Mouse (Mus musculus): ENCODE results near the gene Timm22. TPM values are rescaled to one million over a fixed set of nuclear protein-coding genes. Genes with fewer than 3 reads are reported as not detected.

Timm22 gene
- polyA plus RNA-seq, 1 experiment = 29.0 TPM

- no peaks in the 10 kb centered on the region for H3K4me1 ChIP-seq
- no peaks in the 10 kb centered on the region for H3K9me3 ChIP-seq
- H3K27me3 ChIP-seq (replicated peaks) = no peaks in the 10 kb centered on the region
- H3K36me3 ChIP-seq (replicated peaks; ENCODE audit: low read length) = no peaks in the 10 kb centered on the region
- H3K4me3 ChIP-seq (replicated peaks) = no peak overlapping the region
- TF ChIP-seq FLI1 (IDR thresholded peaks at IDR 0.05; ENCODE audit: low read length) (no peak), GATA1 (IDR thresholded peaks at IDR 0.05; ENCODE audit: borderline replicate concordance, low read length) (no peak)
Observed at GRCm38 (mm10) chr11:76385746-76386145, 21.0 kb upstream of the Timm22 start.

GRCm38 (mm10) chr11:76387097-76387496 is 19.7 kb upstream of the Timm22 start:
- no peaks in the 10 kb centered on the region for H3K27me3 ChIP-seq (replicated peaks)
- 0 out of 2 replicates have a peak, but pooled peaks cover 3% of the 10 kb centered on the region for H3K9me3 ChIP-seq
- no peak overlapping the region for H3K4me3 ChIP-seq (replicated peaks)
- H3K4me1 ChIP-seq = no peaks in the 10 kb centered on the region
- TF ChIP-seq GATA1 (IDR thresholded peaks at IDR 0.05; ENCODE audit: borderline replicate concordance, low read length) (no peak), FLI1 (IDR thresholded peaks at IDR 0.05; ENCODE audit: low read length) (no peak)
- peaks cover 4% of the 10 kb centered on the region for H3K36me3 ChIP-seq (replicated peaks; ENCODE audit: low read length)

DNA sequence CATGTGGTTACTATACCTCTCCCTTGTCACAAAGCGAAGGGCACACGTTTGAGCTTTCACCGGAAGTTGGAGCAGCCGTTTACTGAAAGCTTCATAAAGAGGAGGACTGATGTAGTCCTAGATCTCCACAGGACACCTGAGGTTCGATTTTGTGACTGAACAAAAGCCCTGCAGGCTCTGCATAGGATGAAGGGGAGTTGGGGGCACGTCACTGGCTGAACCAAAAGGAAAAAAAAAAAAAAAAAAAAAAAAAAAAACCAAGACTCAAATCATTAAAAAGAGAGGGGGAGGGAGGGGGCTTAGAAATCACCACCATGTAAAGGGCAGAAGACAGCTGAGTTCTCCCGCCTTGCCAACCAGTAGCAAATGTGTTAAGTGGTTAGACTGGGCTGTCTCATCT is 18.0 kb upstream of the Timm22 start:
- Histone ChIP-seq H3K27me3 (replicated peaks) (peaks cover 4% of the 10 kb centered on the region), H3K4me3 (replicated peaks) (no peak overlapping the region), H3K4me1 (peaks cover 5% of the 10 kb centered on the region), H3K9me3 (0 out of 2 replicates have a peak, but pooled peaks cover 3% of the 10 kb centered on the region), H3K36me3 (replicated peaks; ENCODE audit: low read length) (peaks cover 4% of the 10 kb centered on the region)
- TF ChIP-seq GATA1 (IDR thresholded peaks at IDR 0.05; ENCODE audit: borderline replicate concordance, low read length) (no peak), FLI1 (IDR thresholded peaks at IDR 0.05; ENCODE audit: low read length) (no peak)

DNA sequence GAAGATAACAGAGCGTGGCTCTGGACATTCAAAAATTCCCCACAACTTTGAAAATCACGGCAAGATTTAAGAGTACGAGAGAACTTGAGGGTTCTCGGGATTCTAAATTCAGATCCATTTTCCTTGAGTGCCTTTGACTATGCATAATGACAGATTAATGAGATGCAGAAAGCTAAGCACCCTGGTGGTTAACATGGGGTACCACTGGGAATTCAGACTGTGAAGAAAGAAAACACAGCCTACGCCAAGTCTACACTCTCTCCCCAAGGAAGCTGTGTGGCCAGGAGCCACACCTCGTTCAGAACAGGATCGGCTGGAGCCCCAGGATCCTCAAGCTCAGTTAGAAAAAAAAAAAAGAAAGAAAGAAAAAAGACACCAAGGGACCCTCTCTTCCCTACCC is 14.2 kb upstream of the Timm22 start:
- no peak overlapping the region for H3K4me3 ChIP-seq (replicated peaks)
- 0 out of 2 replicates have a peak, but pooled peaks cover 3% of the 10 kb centered on the region for H3K9me3 ChIP-seq
- TF ChIP-seq GATA1 (IDR thresholded peaks at IDR 0.05; ENCODE audit: borderline replicate concordance, low read length) (no peak), FLI1 (IDR thresholded peaks at IDR 0.05; ENCODE audit: low read length) (no peak)
- peaks cover 4% of the 10 kb centered on the region for H3K36me3 ChIP-seq (replicated peaks; ENCODE audit: low read length)
- peaks cover 4% of the 10 kb centered on the region for H3K27me3 ChIP-seq (replicated peaks)
- H3K4me1 ChIP-seq = peaks cover 16% of the 10 kb centered on the region

DNA sequence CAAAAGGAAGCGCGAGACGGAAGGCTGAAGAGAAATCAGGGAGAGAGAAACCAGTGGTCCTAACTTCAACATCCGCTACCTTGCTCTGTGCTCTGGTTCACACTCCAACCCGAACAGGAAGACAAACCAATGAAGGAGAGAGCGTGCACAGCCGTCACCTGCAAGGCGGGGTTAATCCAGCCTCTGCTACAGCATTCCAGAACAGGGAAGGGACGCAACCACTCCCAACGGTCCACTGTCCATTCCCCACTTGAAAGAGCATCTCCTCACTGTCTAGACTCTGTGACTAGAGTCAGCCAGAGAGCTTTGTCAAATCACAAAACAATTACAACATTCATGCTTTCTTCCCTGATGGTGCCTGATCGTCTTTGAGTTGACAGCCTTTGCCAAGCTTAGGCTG is 13.8 kb upstream of the Timm22 start:
- H3K27me3 ChIP-seq (replicated peaks) = peaks cover 4% of the 10 kb centered on the region
- peaks cover 4% of the 10 kb centered on the region for H3K36me3 ChIP-seq (replicated peaks; ENCODE audit: low read length)
- peaks cover 21% of the 10 kb centered on the region for H3K4me1 ChIP-seq
- H3K4me3 ChIP-seq (replicated peaks) = no peak overlapping the region
- 0 out of 2 replicates have a peak, but pooled peaks cover 3% of the 10 kb centered on the region for H3K9me3 ChIP-seq
- TF ChIP-seq GATA1 (IDR thresholded peaks at IDR 0.05; ENCODE audit: borderline replicate concordance, low read length) (no peak), FLI1 (IDR thresholded peaks at IDR 0.05; ENCODE audit: low read length) (no peak)

- peaks cover 10% of the 10 kb centered on the region for H3K27me3 ChIP-seq (replicated peaks)
- peaks cover 43% of the 10 kb centered on the region for H3K4me1 ChIP-seq
- H3K9me3 ChIP-seq = no peaks in the 10 kb centered on the region
- TF ChIP-seq FLI1 (IDR thresholded peaks at IDR 0.05; ENCODE audit: low read length) = no peak
- no peak for TF ChIP-seq GATA1 (IDR thresholded peaks at IDR 0.05; ENCODE audit: borderline replicate concordance, low read length)
- no peaks in the 10 kb centered on the region for H3K36me3 ChIP-seq (replicated peaks; ENCODE audit: low read length)
- peak overlapping the region; percentile 98 for H3K4me3 ChIP-seq (replicated peaks)
Observed at GRCm38 (mm10) chr11:76397650-76398311, 9.0 kb upstream of the Timm22 start.

DNA sequence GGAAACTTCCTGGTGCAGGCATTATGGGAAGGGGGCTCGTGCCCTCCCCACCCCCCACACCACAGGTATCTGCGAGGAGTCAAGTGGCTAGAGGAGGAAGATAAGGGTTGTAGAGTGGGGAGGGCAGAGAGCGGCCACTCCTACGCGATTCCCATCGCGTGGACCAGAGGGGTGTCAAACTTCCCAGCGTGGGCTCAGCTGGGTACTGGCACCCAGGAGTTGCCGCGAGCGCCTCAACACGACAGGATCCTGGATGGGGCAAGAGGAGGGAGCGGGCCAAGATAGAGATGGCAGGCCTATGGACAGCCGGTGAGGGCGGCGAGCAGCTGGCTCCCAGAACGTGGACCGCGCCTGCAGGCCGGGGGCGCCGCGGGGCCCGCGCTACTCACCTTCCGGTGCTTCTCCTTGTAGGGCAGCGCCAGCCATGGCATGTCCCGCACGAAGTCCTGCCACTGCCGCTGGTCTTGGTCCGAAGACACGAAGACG is 8.4 kb upstream of the Timm22 start:
- no peaks in the 10 kb centered on the region for H3K9me3 ChIP-seq
- TF ChIP-seq GATA1 (IDR thresholded peaks at IDR 0.05; ENCODE audit: borderline replicate concordance, low read length) = no peak
- no peak for TF ChIP-seq FLI1 (IDR thresholded peaks at IDR 0.05; ENCODE audit: low read length)
- H3K27me3 ChIP-seq (replicated peaks) = peaks cover 8% of the 10 kb centered on the region
- peaks cover 38% of the 10 kb centered on the region for H3K4me1 ChIP-seq
- no peaks in the 10 kb centered on the region for H3K36me3 ChIP-seq (replicated peaks; ENCODE audit: low read length)
- peak overlapping the region; percentile 98 for H3K4me3 ChIP-seq (replicated peaks)

GRCm38 (mm10) chr11:76398798-76399586 is 7.8 kb upstream of the Timm22 start, which contains the start of gene Nxn:
Gene Nxn, minus strand, starts transcription at chr11:76399140.
- Histone ChIP-seq H3K36me3 (replicated peaks; ENCODE audit: low read length) (no peaks in the 10 kb centered on the region), H3K4me3 (replicated peaks) (peak within 1 kb of the TSS; percentile 98), H3K9me3 (no peaks in the 10 kb centered on the region), H3K27me3 (replicated peaks) (peaks cover 8% of the 10 kb centered on the region), H3K4me1 (peaks cover 35% of the 10 kb centered on the region)
- no peak for TF ChIP-seq GATA1 (IDR thresholded peaks at IDR 0.05; ENCODE audit: borderline replicate concordance, low read length)
- no peak for TF ChIP-seq FLI1 (IDR thresholded peaks at IDR 0.05; ENCODE audit: low read length)

DNA sequence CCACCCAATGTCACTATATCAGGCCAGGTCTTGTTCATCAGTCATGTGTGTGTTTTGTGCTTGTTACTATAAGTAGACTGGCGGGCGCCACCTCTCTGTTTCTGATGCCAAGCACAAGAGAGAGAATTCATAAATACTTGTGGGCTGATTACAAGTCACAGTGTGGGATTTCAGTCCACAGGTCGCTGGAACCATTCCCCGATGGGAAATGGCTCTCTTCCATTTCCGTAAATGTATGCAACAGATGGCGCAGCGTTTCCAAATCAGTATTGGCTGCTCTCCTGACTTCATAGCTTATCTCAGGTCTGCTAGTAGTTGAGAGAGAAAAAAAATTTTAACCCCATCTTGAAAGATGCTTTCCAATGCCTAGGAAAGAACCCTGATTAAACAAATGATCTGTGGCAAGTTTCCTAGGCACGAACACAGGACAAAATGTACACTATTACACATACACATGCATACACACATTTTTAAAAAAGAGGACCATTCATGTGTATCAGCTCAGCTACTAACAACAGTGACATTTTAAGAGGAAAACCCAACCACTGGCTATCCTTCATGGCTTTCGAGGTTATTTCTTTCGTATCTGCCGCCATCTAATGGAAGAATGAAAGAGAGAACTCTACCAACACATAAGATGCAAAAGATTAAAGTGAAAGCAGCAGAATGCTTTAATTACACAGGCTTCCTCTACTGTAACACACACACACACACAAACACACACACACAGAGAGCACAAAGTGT is 7.0 kb upstream of the Timm22 start:
- H3K4me1 ChIP-seq = peaks cover 32% of the 10 kb centered on the region
- TF ChIP-seq GATA1 (IDR thresholded peaks at IDR 0.05; ENCODE audit: borderline replicate concordance, low read length) (no peak), FLI1 (IDR thresholded peaks at IDR 0.05; ENCODE audit: low read length) (no peak)
- no peaks in the 10 kb centered on the region for H3K9me3 ChIP-seq
- H3K4me3 ChIP-seq (replicated peaks) = peak overlapping the region; percentile 98
- no peaks in the 10 kb centered on the region for H3K36me3 ChIP-seq (replicated peaks; ENCODE audit: low read length)
- H3K27me3 ChIP-seq (replicated peaks) = peaks cover 8% of the 10 kb centered on the region

Measured in megakaryocyte, embryonic 14.5 days (primary cell).